Mouse (Mus musculus) myocyte (in vitro differentiated cells): Measurements from ENCODE around the gene Jun. TPM values are rescaled to one million over a fixed set of nuclear protein-coding genes. Genes with fewer than 3 reads are reported as not detected.

Experiments
- H3K27me3 ChIP-seq: one replicate; pipeline ENCODE4 v1.6.1; 2011; ENCODE audit not compliant: control insufficient read depth, insufficient read depth, insufficient read length
- H3K36me3 ChIP-seq: one replicate; pipeline ENCODE4 v1.6.1; 2011; ENCODE audit not compliant: control insufficient read depth, insufficient read depth
- H3K4me2 ChIP-seq: one replicate; pipeline ENCODE4 v1.6.1; 2011; ENCODE audit warnings: low read depth, control low read depth
- H3K4me3 ChIP-seq: one replicate; pipeline ENCODE4 v1.5.1; 2011; ENCODE audit warnings: mild to moderate bottlenecking, control low read depth, moderate library complexity
- H3K79me2 ChIP-seq: one replicate; pipeline ENCODE4 v1.6.1; 2011; ENCODE audit not compliant: control insufficient read depth, insufficient read depth
- H3ac ChIP-seq: one replicate; pipeline ENCODE4 v1.6.1; 2011; ENCODE audit not compliant: control insufficient read depth, insufficient read length
- CEBPB ChIP-seq: IDR thresholded peaks from 2 replicates; pipeline ENCODE4 v1.6.1; 2011; ENCODE audit warnings: mild to moderate bottlenecking, moderate library complexity; ENCODE audit not compliant: poor library complexity, insufficient read depth, severe bottlenecking
- E2F4 ChIP-seq: IDR thresholded peaks from one replicate; pipeline ENCODE4 v1.6.1; 2011; ENCODE audit warnings: mild to moderate bottlenecking, control low read depth, moderate library complexity; ENCODE audit not compliant: insufficient read depth
- MAX ChIP-seq: IDR thresholded peaks from one replicate; pipeline ENCODE4 v1.6.1; 2011; ENCODE audit warnings: low read depth, mild to moderate bottlenecking, control low read depth
- MYOD1 ChIP-seq, 3 experiments: IDR thresholded peaks; one replicate each; pipeline ENCODE4 v1.6.1; 2011; ENCODE audit warnings: control low read depth in 2 of 3, low read depth in 2 of 3, mild to moderate bottlenecking in 2 of 3, moderate library complexity in 1 of 3; ENCODE audit not compliant: insufficient read length in 2 of 3, control insufficient read depth in 1 of 3
- MYOG ChIP-seq, 3 experiments: IDR thresholded peaks; one replicate each; pipeline ENCODE4 v1.6.1; 2011; ENCODE audit warnings: control low read depth in 2 of 3, low read depth in 2 of 3, mild to moderate bottlenecking in 2 of 3; ENCODE audit not compliant: insufficient read length in 2 of 3, control insufficient read depth in 1 of 3, insufficient read depth in 1 of 3
- POLR2A ChIP-seq: IDR thresholded peaks from one replicate; pipeline ENCODE4 v1.6.1; 2011; ENCODE audit warnings: low read depth, mild to moderate bottlenecking, control low read depth, moderate library complexity; ENCODE audit not compliant: insufficient read length
- POLR2AphosphoS2 ChIP-seq: IDR thresholded peaks from one replicate; pipeline ENCODE4 v1.6.1; 2011; ENCODE audit warnings: low read depth, control low read depth; ENCODE audit not compliant: insufficient read length
- REST ChIP-seq: IDR thresholded peaks from one replicate; pipeline ENCODE4 v1.6.1; 2011; ENCODE audit warnings: mild to moderate bottlenecking, control low read depth, moderate library complexity; ENCODE audit not compliant: insufficient read depth, insufficient read length
- SRF ChIP-seq: IDR thresholded peaks from one replicate; pipeline ENCODE4 v1.6.1; 2011; ENCODE audit warnings: low read depth; ENCODE audit not compliant: control insufficient read depth, insufficient read length
- TCF12 ChIP-seq: IDR thresholded peaks from one replicate; pipeline ENCODE4 v1.6.1; 2011; ENCODE audit warnings: mild to moderate bottlenecking, control low read depth; ENCODE audit not compliant: poor library complexity, insufficient read depth, severe bottlenecking
- TCF3 ChIP-seq: IDR thresholded peaks from one replicate; pipeline ENCODE4 v1.6.1; 2011; ENCODE audit warnings: low read depth, control low read depth; ENCODE audit not compliant: insufficient read length
- USF1 ChIP-seq: IDR thresholded peaks from one replicate; pipeline ENCODE4 v1.6.1; 2011; ENCODE audit warnings: low read depth, mild to moderate bottlenecking, control low read depth, moderate library complexity
- polyA plus RNA-seq: library from polyadenylated mRNA; unstranded; fragments of >200 nt; fragmentation: generic; extraction: Trizol; gene quantifications from one replicate; pipeline ENCODE4 v1.2.1, GENCODE M21; 2012; ENCODE audit warnings: missing spikeins

Jun gene
- polyA plus RNA-seq, result 51.3 TPM

- Histone ChIP-seq H3K4me3 (peak within 1 kb of the TSS; percentile 100), H3K36me3 (no peaks in the 10 kb centered on the region), H3K4me2 (peak within 1 kb of the TSS; percentile 80), H3K79me2 (peaks cover 30% of the 10 kb centered on the region), H3K27me3 (no peaks in the 10 kb centered on the region), H3ac (peak within 1 kb of the TSS; percentile 51)
- TF ChIP-seq POLR2AphosphoS2, result peak; percentile 100
- TF ChIP-seq POLR2A, result peak; percentile 100
- peak; percentile 63 for TF ChIP-seq E2F4
- TF ChIP-seq REST, result peak; percentile 71
- no peak for TF ChIP-seq TCF12
Measured at GRCm38 (mm10) chr4:95052025-95052899, at the start of gene Jun. Gene Jun, minus strand, starts transcription at chr4:95052222.

GRCm38 (mm10) chr4:95101684-95102083 lies 49.7 kb upstream of the Jun start:
- no peaks in the 10 kb centered on the region for H3K79me2 ChIP-seq
- H3ac ChIP-seq, result no peak overlapping the region
- H3K36me3 ChIP-seq, result no peaks in the 10 kb centered on the region
- no peaks in the 10 kb centered on the region for H3K27me3 ChIP-seq
- H3K4me3 ChIP-seq, result no peak overlapping the region
- H3K4me2 ChIP-seq, result peak overlapping the region; percentile 73
- no peak for TF ChIP-seq SRF

- Histone ChIP-seq H3K4me3 (no peak overlapping the region), H3K36me3 (no peaks in the 10 kb centered on the region), H3K4me2 (peak overlapping the region; percentile 73), H3ac (no peak overlapping the region), H3K79me2 (no peaks in the 10 kb centered on the region), H3K27me3 (no peaks in the 10 kb centered on the region)
- TF ChIP-seq USF1, result peak; percentile 81
- no peak for TF ChIP-seq REST
Measured at GRCm38 (mm10) chr4:95100694-95101093, 48.7 kb upstream of the Jun start.

- Histone ChIP-seq H3K36me3 (no peaks in the 10 kb centered on the region), H3K4me2 (peak overlapping the region; percentile 25), H3K79me2 (no peaks in the 10 kb centered on the region), H3ac (no peak overlapping the region), H3K27me3 (no peaks in the 10 kb centered on the region), H3K4me3 (no peak overlapping the region)
- TF ChIP-seq USF1 (no peak), POLR2AphosphoS2 (no peak), MAX (no peak), TCF3 (no peak), E2F4 (no peak), SRF (no peak), TCF12 (no peak), CEBPB (no peak), MYOD1 (IDR thresholded peaks at IDR 0.05; ENCODE audit: control insufficient read depth in 1 of 3, insufficient read length in 2 of 3, low read depth in 2 of 3) (no peak), REST (no peak), POLR2A (no peak), MYOG (IDR thresholded peaks at IDR 0.05; ENCODE audit: control insufficient read depth in 1 of 3, insufficient read depth in 1 of 3, insufficient read length in 2 of 3, low read depth in 2 of 3) (no peak)
Measured at GRCm38 (mm10) chr4:95099373-95099772, 47.4 kb upstream of the Jun start.

- Histone ChIP-seq H3K36me3 (no peaks in the 10 kb centered on the region), H3K79me2 (no peaks in the 10 kb centered on the region), H3ac (no peak overlapping the region), H3K4me2 (peak overlapping the region; percentile 25), H3K27me3 (no peaks in the 10 kb centered on the region), H3K4me3 (no peak overlapping the region)
- TF ChIP-seq USF1 (no peak), SRF (no peak), CEBPB (no peak), E2F4 (no peak), POLR2A (no peak), REST (no peak), MYOD1 (IDR thresholded peaks at IDR 0.05; ENCODE audit: control insufficient read depth in 1 of 3, insufficient read length in 2 of 3, low read depth in 2 of 3) (no peak), MYOG (IDR thresholded peaks at IDR 0.05; ENCODE audit: control insufficient read depth in 1 of 3, insufficient read depth in 1 of 3, insufficient read length in 2 of 3, low read depth in 2 of 3) (no peak)
Measured at GRCm38 (mm10) chr4:95098722-95099097, 46.7 kb upstream of the Jun start.
